Mouse (Mus musculus) kidney, adult 2 months (tissue): Measurements from ENCODE around the gene Prox1.

Experiments
- CTCF ChIP-seq: fragments of 200-500 bp; conservative IDR thresholded peaks from 2 replicates; pipeline ENCODE4 v1.5.1; 2011; ENCODE audit warnings: low read depth, mild to moderate bottlenecking, control low read depth, low read length, moderate library complexity, mixed read lengths; ENCODE audit not compliant: insufficient read depth, insufficient read length
- POLR2A ChIP-seq: fragments of 200-500 bp; IDR thresholded peaks from one replicate; pipeline ENCODE4 v1.6.1; 2011; ENCODE audit warnings: low read depth, low read length, control low read depth

- TF ChIP-seq CTCF (no peak), POLR2A (no peak)
Measured at GRCm38 (mm10) chr1:190186336-190186735, 15.8 kb upstream of the Prox1 start.
